Mouse (Mus musculus) cerebellum, adult 2 months (tissue): ENCODE data around the gene Pdxk.

ENCODE experiments used
- CTCF ChIP-seq: fragments of 200-500 bp; IDR thresholded peaks from 2 replicates; pipeline ENCODE4 v1.5.1; 2011; ENCODE audit warnings: low read depth, mild to moderate bottlenecking, control low read depth, low read length, moderate library complexity, borderline replicate concordance; ENCODE audit not compliant: insufficient read depth
- POLR2A ChIP-seq: fragments of 200-500 bp; IDR thresholded peaks from 2 replicates; pipeline ENCODE4 v1.6.1; 2011; ENCODE audit warnings: low read length, control low read depth, borderline replicate concordance; ENCODE audit not compliant: insufficient read depth

DNA sequence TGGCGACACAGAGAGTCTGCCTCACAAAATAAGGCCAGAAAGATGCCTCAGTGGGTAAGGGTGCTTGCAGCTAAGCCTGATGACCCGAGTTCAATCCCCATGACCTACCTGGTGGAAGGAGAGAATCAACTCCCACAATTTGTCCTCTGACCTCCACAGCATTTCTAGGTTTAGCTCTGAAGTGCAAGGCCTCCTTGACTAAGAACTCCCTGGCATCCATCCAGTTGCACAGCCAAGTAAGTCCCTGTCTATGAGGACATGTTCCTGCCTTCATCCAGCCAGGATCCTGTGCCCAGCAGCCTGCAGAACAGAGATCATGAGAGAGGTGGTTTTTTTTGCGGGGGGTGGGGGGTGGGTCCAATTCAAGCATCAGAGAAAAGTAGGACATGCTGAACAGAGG lies 7.3 kb upstream of the Pdxk start:
- TF ChIP-seq POLR2A (no peak), CTCF (no peak)
